Mouse (Mus musculus) heart, embryonic 11.5 days (tissue): ENCODE measurements at regions not wholly inside any gene's neighbourhood (a gene's known extent, or its start where the extent isn't known, plus 50 kb on each side); places are given as distances from the start of the nearest gene placed in this dataset.

Experiments
- ATAC-seq: fragments of 200-750 bp; cut with Nextera tagmentation; replicated peaks from 2 replicates; pipeline ENCODE4 v1.8.0; 2017; ENCODE audit warnings: moderate library complexity; ENCODE audit not compliant: insufficient number of reproducible peaks, low FRiP score, low TSS enrichment
- H3K27ac ChIP-seq: fragments of 300-500 bp; sonication (generic); 2 replicates; pipeline ENCODE4 v1.5.1; 2014; ENCODE audit warnings: mild to moderate bottlenecking, low read depth, low read length
- H3K27me3 ChIP-seq: fragments of 300-500 bp; sonication (generic); 2 replicates; pipeline ENCODE4 v1.6.1; 2014; ENCODE audit warnings: mild to moderate bottlenecking, low read length, mixed read lengths; ENCODE audit not compliant: control insufficient read depth, insufficient read depth
- H3K36me3 ChIP-seq: fragments of 300-500 bp; sonication (generic); 2 replicates; pipeline ENCODE4 v1.6.1; 2014; ENCODE audit warnings: mild to moderate bottlenecking, low read length, moderate library complexity, mixed read lengths; ENCODE audit not compliant: control insufficient read depth, insufficient read depth
- H3K4me1 ChIP-seq: fragments of 300-500 bp; sonication (generic); 2 replicates; pipeline ENCODE4 v1.6.1; 2014; ENCODE audit warnings: low read length; ENCODE audit not compliant: control insufficient read depth, insufficient read depth
- H3K4me2 ChIP-seq: fragments of 300-500 bp; sonication (generic); 2 replicates; pipeline ENCODE4 v1.6.1; 2014; ENCODE audit warnings: mild to moderate bottlenecking, moderate library complexity
- H3K4me3 ChIP-seq: fragments of 300-500 bp; sonication (generic); 2 replicates; pipeline ENCODE4 v1.5.1; 2014; ENCODE audit warnings: low read depth, low read length
- H3K9ac ChIP-seq: fragments of 300-500 bp; sonication (generic); 2 replicates; pipeline ENCODE4 v1.6.1; 2014; ENCODE audit warnings: mild to moderate bottlenecking, low read depth, low read length, moderate library complexity
- H3K9me3 ChIP-seq: fragments of 300-500 bp; sonication (generic); replicated peaks from 2 replicates; pipeline ENCODE4 v1.6.1; 2016; ENCODE audit warnings: low read length; ENCODE audit not compliant: control insufficient read depth
- WGBS: fragments of 180-500 bp; shearing (Covaris S2); extraction: QIAGEN DNeasy Blood & Tissue Kit; methylation state at CpG from one replicate; pipeline ENCODE4 v1.1.7; 2014; ENCODE audit not compliant: insufficient replicate concordance; 5-methylcytosine and 5-hydroxymethylcytosine counted together

DNA sequence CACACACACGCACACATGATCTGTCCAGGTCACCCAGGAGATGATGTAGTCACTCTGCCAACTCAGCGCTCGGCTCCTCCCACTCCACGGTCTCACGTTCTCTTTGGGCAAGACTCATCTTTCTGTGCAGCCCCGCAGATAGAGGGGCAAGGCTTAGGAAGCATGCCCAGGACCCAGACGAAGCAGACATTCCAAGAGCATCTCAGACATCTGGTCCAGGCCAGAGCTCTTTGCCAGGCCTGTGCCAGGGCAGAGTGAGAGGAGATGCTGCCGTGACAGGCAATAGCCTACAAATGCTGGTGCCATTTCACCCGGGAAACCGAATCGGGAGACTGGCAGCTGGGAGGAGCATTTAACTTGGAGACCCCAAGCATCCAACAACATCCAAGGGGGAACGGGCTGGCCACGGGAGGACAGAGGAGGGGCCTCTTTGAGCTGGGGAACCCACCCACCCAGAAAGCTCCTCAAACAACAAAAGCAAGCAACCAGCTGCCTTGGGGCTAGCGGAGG lies 133.2 kb downstream of the 3100002H09Rik start:
- H3K4me3 ChIP-seq = peak overlapping the region; percentile 19
- 24% methylated on average over 14 of the region's 14 CpGs for WGBS

DNA sequence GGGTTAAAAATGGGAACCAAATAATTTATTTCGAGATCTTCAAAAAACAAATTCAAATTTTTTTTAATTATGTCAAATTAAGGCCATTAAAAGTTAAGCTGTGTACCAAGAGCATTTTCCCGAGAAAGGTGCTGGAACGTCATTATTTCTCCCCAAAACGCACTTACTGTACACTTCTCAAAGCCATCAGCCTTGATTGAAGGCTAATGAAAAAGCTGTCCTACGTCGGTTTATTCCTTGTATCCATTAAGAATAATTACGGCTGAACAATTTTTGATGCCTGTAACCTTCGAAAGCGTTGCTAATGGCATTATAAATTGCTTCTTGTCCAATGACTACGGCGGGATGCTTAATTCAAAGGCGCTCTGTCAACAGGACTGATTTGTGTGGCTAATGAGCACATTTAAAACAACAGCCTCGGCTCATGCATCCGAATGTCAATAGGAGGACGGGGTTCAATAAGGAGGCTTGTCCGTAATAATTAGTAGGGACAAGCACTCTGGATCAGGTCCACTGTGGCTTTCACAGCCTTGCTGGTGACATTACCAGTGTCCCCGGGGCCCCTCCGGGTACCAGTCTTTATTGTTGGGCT lies 145.3 kb downstream of the 3100002H09Rik start:
- Histone ChIP-seq H3K27me3 (no peaks in the 10 kb centered on the region), H3K4me1 (no peaks in the 10 kb centered on the region), H3K36me3 (no peaks in the 10 kb centered on the region), H3K4me3 (no peak overlapping the region), H3K9ac (no peak overlapping the region), H3K27ac (no peak overlapping the region), H3K4me2 (no peak overlapping the region), H3K9me3 (no peaks in the 10 kb centered on the region)
- ATAC-seq = no peak
- 81% methylated on average over 18 of the region's 18 CpGs for WGBS

More for the DNA sequence above, 133.2 kb downstream of the 3100002H09Rik start:
- no peak overlapping the region for H3K9ac ChIP-seq
- H3K4me2 ChIP-seq = peak overlapping the region; percentile 55
- H3K4me1 ChIP-seq = no peaks in the 10 kb centered on the region
- peaks cover 54% of the 10 kb centered on the region for H3K27me3 ChIP-seq
- no peak for ATAC-seq
- H3K36me3 ChIP-seq = no peaks in the 10 kb centered on the region
- no peaks in the 10 kb centered on the region for H3K9me3 ChIP-seq
- no peak overlapping the region for H3K27ac ChIP-seq

DNA sequence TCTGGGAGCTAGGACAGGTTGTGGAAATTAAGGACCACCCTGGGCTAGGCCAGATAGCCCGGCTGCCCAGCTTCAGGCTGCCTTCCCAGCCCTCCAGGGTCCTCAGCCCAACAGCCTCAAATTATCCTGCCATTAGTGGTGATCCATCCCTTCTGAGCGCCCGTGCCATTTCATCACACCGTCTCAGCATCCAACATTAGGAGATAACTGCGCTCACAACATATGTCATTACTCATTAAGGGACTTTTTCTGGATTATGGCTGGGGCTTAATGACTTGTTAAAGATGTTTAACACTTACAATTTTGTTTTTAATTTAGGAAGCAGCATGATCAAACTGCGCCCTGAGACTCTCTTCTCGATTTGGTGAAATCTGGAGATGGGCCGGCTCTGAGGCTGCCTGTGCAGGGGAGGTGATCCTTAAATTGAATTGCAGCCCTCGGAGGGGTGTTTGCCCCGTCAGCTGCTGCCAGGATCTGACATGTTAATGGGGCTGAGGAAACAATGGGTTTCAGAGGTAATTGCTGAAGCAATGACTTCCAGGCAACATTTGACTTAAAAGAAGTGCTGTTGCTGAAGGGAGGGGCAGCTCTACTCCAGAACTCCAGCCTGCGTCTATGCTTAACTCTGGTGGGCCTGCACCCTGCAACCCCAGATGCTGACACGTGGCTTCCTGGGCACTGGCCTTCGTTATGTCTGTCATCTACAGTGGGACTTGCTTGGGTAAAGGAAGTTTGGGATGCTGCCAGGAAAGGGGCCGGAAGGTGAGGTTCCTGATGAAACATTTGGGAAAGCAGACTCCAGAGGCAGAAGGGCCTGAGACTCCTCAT lies 154.9 kb downstream of the 3100002H09Rik start:
- ATAC-seq = no peak
- 47% methylated on average over 14 of the region's 14 CpGs for WGBS
- no peaks in the 10 kb centered on the region for H3K36me3 ChIP-seq
- H3K4me1 ChIP-seq = no peaks in the 10 kb centered on the region
- H3K4me3 ChIP-seq = no peak overlapping the region
- H3K9me3 ChIP-seq = no peaks in the 10 kb centered on the region
- H3K9ac ChIP-seq = no peak overlapping the region
- no peak overlapping the region for H3K4me2 ChIP-seq
- no peak overlapping the region for H3K27ac ChIP-seq
- peaks cover 2% of the 10 kb centered on the region; the same call in 1 of the 2 replicates for H3K27me3 ChIP-seq

DNA sequence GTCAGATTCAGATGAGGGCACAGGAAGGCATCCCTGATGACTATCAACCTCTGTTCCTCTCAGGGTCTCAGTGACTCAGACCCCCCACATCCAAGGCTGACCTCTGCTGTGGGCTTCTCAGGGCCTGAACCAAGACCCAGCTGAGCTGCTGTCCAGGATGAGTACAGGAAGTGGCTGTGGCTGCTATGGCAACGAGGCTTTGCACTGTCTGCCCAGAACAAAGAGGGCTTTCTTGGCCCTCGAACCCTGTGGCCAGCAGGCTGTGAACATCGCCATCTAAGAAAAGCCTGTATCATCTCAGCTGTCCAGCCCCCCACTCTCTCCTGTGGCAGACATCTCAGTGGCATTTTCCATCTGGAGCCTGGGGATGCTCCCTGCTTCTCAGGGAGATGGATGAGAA lies 159.5 kb downstream of the 3100002H09Rik start:
- Histone ChIP-seq H3K4me3 (no peak overlapping the region), H3K27ac (no peak overlapping the region), H3K27me3 (peaks cover 3% of the 10 kb centered on the region; the same call in 1 of the 2 replicates), H3K4me1 (no peaks in the 10 kb centered on the region), H3K4me2 (no peak overlapping the region), H3K9ac (no peak overlapping the region), H3K9me3 (no peaks in the 10 kb centered on the region), H3K36me3 (no peaks in the 10 kb centered on the region)
- WGBS = 28% methylated on average over 3 of the region's 3 CpGs
- peak; percentile 57; the same call in 1 of the 2 replicates for ATAC-seq

DNA sequence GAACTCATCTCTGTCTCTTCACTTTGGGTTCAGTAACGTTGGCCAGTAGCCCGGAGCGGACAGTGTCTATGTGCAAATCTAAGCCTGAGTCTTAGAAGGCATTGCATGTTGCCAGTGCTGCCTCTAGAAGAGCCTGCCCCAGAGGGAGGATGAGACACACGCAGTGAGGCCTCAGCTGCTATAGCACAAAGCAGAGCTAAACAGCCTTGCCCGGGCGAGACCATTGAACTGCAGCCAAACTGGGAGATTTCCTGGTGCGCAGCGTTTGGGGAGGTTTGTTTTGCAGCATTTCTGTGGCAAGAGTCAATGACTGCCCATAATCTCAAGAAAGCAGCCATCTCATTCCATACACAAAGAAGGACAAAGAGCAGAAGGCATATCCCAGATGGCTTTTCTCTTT lies 164.0 kb downstream of the 3100002H09Rik start:
- Histone ChIP-seq H3K4me1 (no peaks in the 10 kb centered on the region), H3K9ac (no peak overlapping the region), H3K9me3 (no peaks in the 10 kb centered on the region), H3K27me3 (peaks cover 42% of the 10 kb centered on the region), H3K4me3 (no peak overlapping the region), H3K27ac (no peak overlapping the region), H3K4me2 (no peak overlapping the region), H3K36me3 (no peaks in the 10 kb centered on the region)
- no peak for ATAC-seq
- 70% methylated on average over 8 of the region's 8 CpGs for WGBS

DNA sequence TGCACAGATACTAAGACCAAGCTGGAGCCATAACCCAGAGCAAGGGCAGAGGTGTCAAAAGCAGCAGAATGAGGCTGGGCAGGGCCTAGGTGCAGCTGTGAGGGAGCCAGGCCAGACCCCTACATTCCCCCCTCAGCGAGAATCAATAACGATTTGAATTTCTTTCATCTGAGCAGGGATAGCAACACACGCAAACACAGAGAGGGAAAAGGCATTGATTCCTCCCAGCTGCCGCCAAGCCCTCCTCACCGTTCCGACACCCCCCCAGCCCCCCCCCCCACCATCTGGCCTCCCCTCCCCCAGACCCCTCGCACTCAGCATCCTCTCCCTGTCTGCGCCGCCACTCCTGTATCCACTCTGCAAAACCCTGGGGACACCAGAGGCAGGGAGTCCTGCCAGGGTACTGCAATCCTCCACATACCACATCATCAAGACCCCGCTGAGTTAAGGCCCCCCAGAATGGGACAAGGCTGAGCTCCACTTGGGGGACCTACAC lies 166.9 kb downstream of the 3100002H09Rik start:
- Histone ChIP-seq H3K4me1 (no peaks in the 10 kb centered on the region), H3K4me2 (no peak overlapping the region), H3K27me3 (peaks cover 57% of the 10 kb centered on the region), H3K9ac (no peak overlapping the region), H3K27ac (no peak overlapping the region), H3K4me3 (no peak overlapping the region), H3K9me3 (no peaks in the 10 kb centered on the region), H3K36me3 (no peaks in the 10 kb centered on the region)
- ATAC-seq = no peak
- 5% methylated on average over 9 of the region's 10 CpGs for WGBS

DNA sequence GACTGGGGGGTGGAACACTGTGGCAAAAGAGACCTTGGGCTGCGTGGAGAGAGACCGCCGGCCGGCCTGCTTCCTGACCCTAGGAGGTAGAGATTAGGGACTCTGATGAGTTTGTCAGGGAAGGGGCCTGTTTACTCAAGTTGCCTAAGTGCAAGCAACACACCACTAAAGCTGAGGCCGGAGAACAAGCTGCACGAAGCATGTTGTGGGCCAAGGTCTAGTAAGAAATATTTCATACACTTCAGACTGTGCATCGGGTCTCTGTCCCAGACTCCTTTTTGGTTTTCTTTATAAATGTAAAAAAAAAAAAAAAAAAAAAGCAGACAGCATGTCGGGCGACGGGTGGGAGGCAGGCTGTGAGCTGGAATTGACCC lies 167.5 kb downstream of the 3100002H09Rik start:
- WGBS = 10% methylated on average over 10 of the region's 10 CpGs
- H3K36me3 ChIP-seq = no peaks in the 10 kb centered on the region
- H3K9me3 ChIP-seq = no peaks in the 10 kb centered on the region

DNA sequence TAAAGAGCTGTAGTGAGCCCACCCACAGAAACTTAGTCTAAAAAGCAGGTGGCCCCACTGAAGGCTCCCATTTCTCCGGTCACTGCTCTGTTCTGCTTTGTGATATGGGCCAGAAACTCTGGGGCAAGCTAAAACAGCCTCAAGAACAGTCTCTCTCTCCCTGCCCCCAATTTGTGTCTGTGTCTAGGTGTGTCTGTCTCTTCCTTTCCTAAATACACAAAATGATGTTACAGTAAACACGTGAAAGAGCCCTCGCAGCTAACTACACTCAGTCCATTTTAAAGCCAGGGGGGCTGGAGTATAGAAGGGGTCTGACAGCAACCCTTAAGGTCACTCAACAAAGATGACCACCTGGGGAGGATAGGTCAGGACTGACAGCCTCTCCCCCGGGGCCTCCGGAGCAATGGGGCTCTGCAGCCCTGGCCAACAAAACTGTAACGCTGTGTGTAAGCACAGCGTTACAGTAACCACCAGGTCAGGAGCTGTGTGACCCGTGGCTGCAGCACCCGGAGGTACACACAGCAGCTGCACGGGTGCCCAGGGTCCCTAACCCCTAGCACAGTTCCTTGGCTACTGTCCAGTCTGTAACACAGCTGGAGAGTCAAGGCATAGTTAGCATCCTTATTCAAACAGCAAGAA lies 168.0 kb downstream of the 3100002H09Rik start:
- Histone ChIP-seq H3K36me3 (no peaks in the 10 kb centered on the region), H3K27ac (no peak overlapping the region), H3K4me2 (no peak overlapping the region), H3K9me3 (no peaks in the 10 kb centered on the region), H3K9ac (no peak overlapping the region), H3K27me3 (peaks cover 57% of the 10 kb centered on the region), H3K4me3 (no peak overlapping the region), H3K4me1 (no peaks in the 10 kb centered on the region)
- no peak; the same call in 1 of the 2 replicates for ATAC-seq
- 10% methylated on average over 10 of the region's 10 CpGs for WGBS

More for the DNA sequence above, 167.5 kb downstream of the 3100002H09Rik start:
- Histone ChIP-seq H3K4me1 (no peaks in the 10 kb centered on the region), H3K4me2 (no peak overlapping the region), H3K9ac (no peak overlapping the region), H3K27me3 (peaks cover 57% of the 10 kb centered on the region), H3K27ac (no peak overlapping the region), H3K4me3 (no peak overlapping the region)
- no peak for ATAC-seq
